Mouse (Mus musculus): ENCODE results near the gene Foxg1. TPM values are rescaled to one million over a fixed set of nuclear protein-coding genes. Genes with fewer than 3 reads are reported as not detected.

Foxg1 gene
- 0.68 and 1.9 TPM in 2 replicates for polyA plus RNA-seq (2016; fragmentation: Nextera tagmentation; extraction: Ambion mirVana)

GRCm38 (mm10) chr12:49382565-49383520 is at the start of gene Foxg1:
TSS of gene Foxg1 (plus strand) at chr12:49382660.
- peak; percentile 33 for ATAC-seq (ENCODE audit: low FRiP score)
- Histone ChIP-seq H3K9ac (no peak within 1 kb of the TSS), H3K9me3 (replicated peaks) (no peaks in the 10 kb centered on the region), H3K36me3 (no peaks in the 10 kb centered on the region), H3K27ac (no peak within 1 kb of the TSS), H3K27me3 (peaks cover 79% of the 10 kb centered on the region), H3K4me1 (peaks cover 12% of the 10 kb centered on the region), H3K4me2 (replicated peaks) (peak within 1 kb of the TSS; percentile 46), H3K4me3 (peak within 1 kb of the TSS; percentile 37)
- WGBS: under 1% methylated on average over 61 of the region's 61 CpGs

- Histone ChIP-seq H3K9me3 (replicated peaks) (no peaks in the 10 kb centered on the region), H3K4me3 (no peak overlapping the region), H3K36me3 (no peaks in the 10 kb centered on the region), H3K27ac (no peak overlapping the region), H3K4me1 (no peaks in the 10 kb centered on the region), H3K27me3 (no peaks in the 10 kb centered on the region), H3K4me2 (replicated peaks) (no peak overlapping the region), H3K9ac (no peak overlapping the region)
- WGBS: 90% methylated on average over 10 of the region's 10 CpGs
- no peak for ATAC-seq (ENCODE audit: low FRiP score)
These were observed 32.8 kb upstream of the Foxg1 start for GRCm38 (mm10) chr12:49349697-49350096.

DNA sequence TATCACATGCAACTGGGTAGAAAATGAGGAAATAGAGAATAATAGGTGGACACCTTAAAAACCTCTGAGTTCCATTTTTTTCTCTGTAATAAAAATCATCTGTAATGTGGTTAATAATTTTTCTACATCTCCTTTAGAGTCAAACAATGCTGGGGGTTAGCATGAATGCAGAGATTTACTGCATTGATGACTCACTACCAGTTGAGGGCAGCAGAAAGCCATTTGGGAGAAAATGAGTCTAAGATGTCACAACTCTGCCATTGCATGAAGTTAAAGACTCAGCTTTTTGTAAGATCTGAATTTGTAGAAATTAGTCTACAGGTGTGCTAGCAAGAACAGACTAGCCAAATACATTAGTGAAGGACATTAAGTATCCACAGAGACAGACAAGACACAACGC is 13.5 kb upstream of the Foxg1 start:
- Histone ChIP-seq H3K4me2 (replicated peaks) (no peak overlapping the region), H3K4me3 (no peak overlapping the region), H3K9me3 (replicated peaks) (no peaks in the 10 kb centered on the region), H3K9ac (no peak overlapping the region), H3K27me3 (peaks cover 33% of the 10 kb centered on the region), H3K27ac (no peak overlapping the region), H3K36me3 (no peaks in the 10 kb centered on the region), H3K4me1 (no peaks in the 10 kb centered on the region)
- ATAC-seq (ENCODE audit: low FRiP score): no peak
- 56% methylated on average over 1 of the region's 1 CpGs for WGBS

GRCm38 (mm10) chr12:49372170-49372569 is 10.3 kb upstream of the Foxg1 start:
- Histone ChIP-seq H3K4me3 (no peak overlapping the region), H3K9ac (no peak overlapping the region), H3K4me1 (no peaks in the 10 kb centered on the region), H3K27me3 (peaks cover 61% of the 10 kb centered on the region), H3K4me2 (replicated peaks) (no peak overlapping the region), H3K36me3 (no peaks in the 10 kb centered on the region), H3K27ac (no peak overlapping the region), H3K9me3 (replicated peaks) (no peaks in the 10 kb centered on the region)
- no peak for ATAC-seq (ENCODE audit: low FRiP score)

- WGBS: 3% methylated on average over 5 of the region's 5 CpGs
- H3K4me1 ChIP-seq: no peaks in the 10 kb centered on the region
These were observed 9.3 kb upstream of the Foxg1 start for GRCm38 (mm10) chr12:49373176-49373575.

DNA sequence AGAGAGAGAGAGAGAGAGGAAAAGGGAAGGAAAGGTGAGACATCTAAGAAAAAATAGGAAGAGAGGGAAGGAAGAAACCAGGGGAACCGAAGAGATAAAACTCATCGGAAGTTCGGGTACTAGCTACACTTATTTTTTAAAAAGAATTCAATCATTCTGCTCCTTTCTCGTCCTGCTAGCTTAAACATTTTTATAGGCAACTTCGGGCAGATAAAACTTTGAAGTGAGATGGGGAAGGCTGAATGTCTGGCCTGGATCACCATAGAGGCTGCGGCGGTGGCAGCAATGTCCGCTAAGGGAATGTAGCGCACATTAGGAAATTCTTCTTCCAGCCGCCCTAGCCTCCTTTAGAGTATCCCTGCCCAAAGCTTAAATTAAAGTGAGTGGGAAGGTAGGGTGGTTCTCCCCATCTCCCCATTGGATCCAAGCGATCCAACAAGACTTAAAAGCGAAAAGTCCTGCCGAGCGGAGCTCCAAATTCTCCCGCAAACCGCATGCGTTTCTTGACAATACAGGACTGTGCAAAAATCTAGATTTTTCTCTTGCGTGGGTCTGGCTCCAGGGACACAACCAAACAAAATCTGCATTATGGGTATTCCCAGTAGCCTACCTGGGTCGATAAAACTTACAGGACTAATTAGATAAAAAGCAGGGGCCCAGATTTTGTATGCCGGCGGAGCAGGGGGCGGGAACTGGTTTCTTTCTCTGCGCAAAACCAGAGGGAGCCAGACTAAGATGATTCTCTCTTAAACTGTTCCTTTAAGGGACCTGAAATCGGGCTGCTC is 8.4 kb upstream of the Foxg1 start:
- Histone ChIP-seq H3K9me3 (replicated peaks) (no peaks in the 10 kb centered on the region), H3K4me3 (peak overlapping the region; percentile 8; the same call in 1 of the 2 replicates), H3K27ac (no peak overlapping the region), H3K4me2 (replicated peaks) (peak overlapping the region; percentile 41), H3K9ac (no peak overlapping the region), H3K27me3 (peaks cover 78% of the 10 kb centered on the region), H3K36me3 (no peaks in the 10 kb centered on the region), H3K4me1 (no peaks in the 10 kb centered on the region)
- no peak for ATAC-seq (ENCODE audit: low FRiP score)
- WGBS: under 1% methylated on average over 24 of the region's 24 CpGs

More at GRCm38 (mm10) chr12:49373176-49373575, 9.3 kb upstream of the Foxg1 start:
- no peak overlapping the region for H3K9ac ChIP-seq
- H3K27ac ChIP-seq: no peak overlapping the region
- H3K27me3 ChIP-seq: peaks cover 71% of the 10 kb centered on the region
- no peaks in the 10 kb centered on the region for H3K9me3 ChIP-seq (replicated peaks)
- no peak overlapping the region for H3K4me2 ChIP-seq (replicated peaks)
- H3K36me3 ChIP-seq: no peaks in the 10 kb centered on the region
- no peak overlapping the region for H3K4me3 ChIP-seq
- no peak for ATAC-seq (ENCODE audit: low FRiP score)

- ATAC-seq (ENCODE audit: low FRiP score): 0 out of 2 replicates have a peak, but pooled peaks have one; percentile 24
- under 1% methylated on average over 14 of the region's 14 CpGs for WGBS
- H3K27me3 ChIP-seq: peaks cover 81% of the 10 kb centered on the region
These were observed 7.9 kb upstream of the Foxg1 start for GRCm38 (mm10) chr12:49374606-49374995.

GRCm38 (mm10) chr12:49375427-49376317 is 6.8 kb upstream of the Foxg1 start:
- Histone ChIP-seq H3K36me3 (no peaks in the 10 kb centered on the region), H3K9ac (no peak overlapping the region), H3K4me1 (no peaks in the 10 kb centered on the region), H3K4me2 (replicated peaks) (no peak overlapping the region), H3K27me3 (peaks cover 87% of the 10 kb centered on the region), H3K9me3 (replicated peaks) (no peaks in the 10 kb centered on the region), H3K4me3 (no peak overlapping the region), H3K27ac (no peak overlapping the region)
- no peak for ATAC-seq (ENCODE audit: low FRiP score)
- 3% methylated on average over 15 of the region's 15 CpGs for WGBS

More at GRCm38 (mm10) chr12:49374606-49374995, 7.9 kb upstream of the Foxg1 start:
- Histone ChIP-seq H3K4me2 (replicated peaks) (peak overlapping the region; percentile 41), H3K4me3 (peak overlapping the region; percentile 8; the same call in 1 of the 2 replicates), H3K4me1 (no peaks in the 10 kb centered on the region), H3K9ac (no peak overlapping the region), H3K27ac (no peak overlapping the region), H3K36me3 (no peaks in the 10 kb centered on the region), H3K9me3 (replicated peaks) (no peaks in the 10 kb centered on the region)

DNA sequence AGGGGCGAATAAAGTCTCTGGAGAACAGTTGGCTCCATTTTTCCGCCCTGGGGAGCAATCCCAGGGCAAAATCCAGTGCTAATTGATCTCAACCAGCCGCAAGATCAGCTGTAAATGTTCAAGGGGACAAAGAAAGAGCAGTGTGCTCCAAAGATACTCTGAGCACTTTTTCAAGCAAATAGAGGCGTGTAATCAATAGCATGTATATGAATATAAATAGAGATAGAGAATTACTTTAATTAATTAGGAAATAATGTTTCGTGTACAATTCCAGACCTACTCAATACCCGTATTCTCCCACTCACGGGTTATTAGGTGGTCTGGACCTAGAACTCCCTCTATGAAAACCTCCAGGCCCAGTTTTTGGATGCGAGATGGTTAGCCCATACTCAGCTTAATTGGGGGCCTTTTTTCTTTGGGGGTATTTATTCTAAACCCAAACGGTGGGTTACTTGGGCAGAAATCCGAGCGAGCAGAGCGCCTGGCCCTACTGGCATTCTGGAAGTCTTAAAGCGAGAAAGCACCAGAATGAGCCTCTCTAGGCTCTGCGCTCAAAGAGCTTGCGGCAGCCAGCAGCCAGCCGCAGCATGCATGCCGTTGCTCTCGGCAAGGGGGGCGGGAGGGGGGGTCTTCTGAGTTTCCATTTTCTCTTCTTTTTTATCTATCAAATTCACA is 6.0 kb upstream of the Foxg1 start:
- Histone ChIP-seq H3K27me3 (peaks cover 87% of the 10 kb centered on the region), H3K9me3 (replicated peaks) (no peaks in the 10 kb centered on the region), H3K4me1 (no peaks in the 10 kb centered on the region), H3K4me2 (replicated peaks) (no peak overlapping the region), H3K4me3 (no peak overlapping the region), H3K9ac (no peak overlapping the region), H3K27ac (no peak overlapping the region), H3K36me3 (no peaks in the 10 kb centered on the region)
- ATAC-seq (ENCODE audit: low FRiP score): no peak
- WGBS: 1% methylated on average over 19 of the region's 19 CpGs

DNA sequence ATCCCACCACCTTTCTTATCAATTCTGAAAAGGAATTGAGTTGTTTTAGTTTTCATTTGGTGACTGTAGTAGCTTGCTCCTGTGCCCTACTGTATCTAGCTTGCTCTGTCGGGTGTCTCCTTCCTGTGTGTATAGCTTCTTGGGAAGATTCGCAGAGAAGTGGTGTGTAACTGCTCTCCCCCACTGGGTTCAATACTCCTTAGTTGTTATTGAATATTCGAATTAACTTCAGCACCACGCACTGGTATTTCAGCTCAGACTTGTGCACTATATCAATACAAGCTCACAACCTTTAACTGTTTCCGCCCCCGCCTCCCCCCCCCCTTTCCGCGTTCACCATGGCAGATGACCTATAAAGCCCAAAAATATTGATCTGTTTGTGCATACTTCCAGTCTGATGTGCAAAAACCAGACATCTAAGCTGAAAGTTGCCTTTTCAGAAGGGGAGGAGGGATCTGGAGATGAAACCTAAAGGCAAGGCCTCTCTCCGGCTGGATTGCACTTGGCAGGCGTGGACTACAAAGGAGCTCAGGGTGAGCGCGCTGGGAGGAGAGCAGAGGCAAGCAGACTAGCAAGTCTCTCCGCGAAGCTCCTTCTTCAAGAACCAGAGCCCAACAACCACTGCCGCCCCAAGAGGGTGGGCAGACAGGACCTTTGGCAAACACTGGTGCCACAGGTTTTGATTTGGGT is 5.0 kb upstream of the Foxg1 start:
- H3K4me1 ChIP-seq: no peaks in the 10 kb centered on the region
- no peak overlapping the region for H3K4me2 ChIP-seq (replicated peaks)
- H3K27ac ChIP-seq: no peak overlapping the region
- no peak overlapping the region for H3K9ac ChIP-seq
- H3K27me3 ChIP-seq: peaks cover 91% of the 10 kb centered on the region
- 0 out of 2 replicates have a peak overlapping the region, but pooled peaks have one; percentile 7 for H3K4me3 ChIP-seq
- WGBS: under 1% methylated on average over 15 of the region's 15 CpGs
- ATAC-seq (ENCODE audit: low FRiP score): no peak
- H3K9me3 ChIP-seq (replicated peaks): no peaks in the 10 kb centered on the region
- no peaks in the 10 kb centered on the region for H3K36me3 ChIP-seq

- Histone ChIP-seq H3K4me2 (replicated peaks) (no peak overlapping the region), H3K4me1 (peaks cover 10% of the 10 kb centered on the region), H3K27ac (no peak overlapping the region), H3K36me3 (no peaks in the 10 kb centered on the region), H3K9ac (no peak overlapping the region), H3K4me3 (no peak overlapping the region), H3K9me3 (replicated peaks) (no peaks in the 10 kb centered on the region), H3K27me3 (peaks cover 90% of the 10 kb centered on the region)
- WGBS: 5% methylated on average over 1 of the region's 1 CpGs
- ATAC-seq (ENCODE audit: low FRiP score): no peak
These were observed 3.5 kb upstream of the Foxg1 start for GRCm38 (mm10) chr12:49378920-49379319.

Measured in hindbrain, embryonic 12.5 days (tissue).